Mouse (Mus musculus): ENCODE results near the gene Gm20388. TPM values are rescaled to one million over a fixed set of nuclear protein-coding genes. Genes with fewer than 3 reads are reported as not detected.

Gm20388 gene
- polyA plus RNA-seq, 1 experiment from 2014 or later = 7.4 TPM

DNA sequence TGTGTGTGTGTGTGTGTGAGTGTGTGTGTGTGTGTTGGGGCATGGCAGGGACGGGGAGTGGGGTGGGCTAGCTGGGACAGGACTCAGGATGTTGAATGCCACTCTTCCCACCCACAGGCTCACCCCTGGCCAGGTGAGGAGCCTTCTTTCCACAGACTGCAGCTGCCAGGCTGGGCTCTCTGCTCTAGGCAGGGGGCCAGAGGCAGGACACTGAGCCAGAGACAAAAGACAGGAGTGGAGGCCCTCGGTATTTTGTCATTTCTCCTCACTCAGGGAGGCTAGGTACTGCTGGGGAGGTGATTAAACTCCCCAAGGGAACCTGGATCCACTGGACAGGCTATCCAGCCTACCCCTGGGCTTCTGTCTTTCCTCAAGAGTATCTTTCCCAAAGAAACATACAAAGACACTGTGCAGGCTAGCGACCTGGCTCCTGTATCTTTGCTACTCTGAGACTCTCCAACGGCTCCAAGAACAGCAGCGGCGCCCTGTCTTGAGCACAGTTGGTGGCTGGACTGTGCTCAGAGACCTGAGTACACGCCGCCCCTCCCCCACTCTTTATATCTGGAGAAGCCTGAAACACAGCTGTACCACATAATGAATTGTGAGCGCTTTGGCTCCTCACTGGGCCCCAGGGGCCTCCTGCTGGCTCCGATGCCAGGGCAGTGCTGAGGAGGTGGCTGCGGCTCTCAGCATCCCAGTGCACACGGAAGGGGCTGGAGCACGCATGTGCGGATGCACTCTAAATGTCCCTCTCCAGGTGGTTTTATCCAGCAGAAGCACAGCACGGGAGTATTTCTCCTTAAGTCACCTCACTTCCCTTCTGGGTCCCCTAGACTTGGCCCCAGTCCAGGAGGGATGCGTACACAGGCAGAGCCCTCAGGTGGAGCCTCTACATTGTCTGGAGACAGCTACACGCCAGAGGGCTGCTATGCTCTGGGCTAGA, 274.5 kb downstream of the Gm20388 start:
- peak overlapping the region; percentile 46 for H3K9ac ChIP-seq (ENCODE audit: low read length)
- 20% methylated on average over 17 of the region's 17 CpGs for WGBS

DNA sequence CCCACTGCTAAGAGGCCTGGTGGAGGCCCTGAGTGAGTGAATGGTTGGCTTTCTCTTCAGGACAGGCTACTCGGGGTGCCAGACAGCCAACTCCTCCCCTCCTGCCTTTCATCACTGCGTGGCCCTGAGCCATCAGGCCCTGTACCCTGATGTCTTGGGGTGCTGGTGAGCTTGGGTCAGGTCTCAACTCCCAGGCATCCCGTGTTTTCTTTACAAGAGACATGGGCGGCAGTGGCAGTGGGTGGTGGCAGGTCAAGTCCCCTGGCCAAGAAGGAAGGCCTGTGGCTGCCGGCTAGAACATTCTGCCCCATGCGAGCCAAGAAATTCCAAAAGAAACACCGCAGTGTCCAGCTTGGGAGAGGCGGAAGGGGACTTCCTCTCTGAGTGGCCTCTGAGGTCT, 275.8 kb downstream of the Gm20388 start:
- no peak overlapping the region for H3K4me3 ChIP-seq (replicated peaks; ENCODE audit: low read length)
- no peak for ATAC-seq (ENCODE audit: insufficient read depth, low FRiP score)
- 57% methylated on average over 8 of the region's 8 CpGs for WGBS
- H3K4me2 ChIP-seq (ENCODE audit: low read depth, low read length) = no peak overlapping the region
- H3K36me3 ChIP-seq (ENCODE audit: control insufficient read depth, insufficient read depth, low read length) = no peaks in the 10 kb centered on the region
- peaks cover 46% of the 10 kb centered on the region for H3K4me1 ChIP-seq (ENCODE audit: control insufficient read depth, insufficient read depth, low read length)
- no peak overlapping the region for H3K9ac ChIP-seq (ENCODE audit: low read length)
- no peaks in the 10 kb centered on the region for H3K27me3 ChIP-seq (ENCODE audit: control insufficient read depth, insufficient read depth, low read length)
- H3K9me3 ChIP-seq (replicated peaks; ENCODE audit: control insufficient read depth, low read length) = no peaks in the 10 kb centered on the region
- H3K27ac ChIP-seq (ENCODE audit: low read length) = no peak overlapping the region

More for the DNA sequence above, 274.5 kb downstream of the Gm20388 start:
- H3K27ac ChIP-seq (ENCODE audit: low read length) = peak overlapping the region; percentile 86
- H3K4me2 ChIP-seq (ENCODE audit: low read depth, low read length) = peak overlapping the region; percentile 27; the same call in 1 of the 2 replicates
- H3K9me3 ChIP-seq (replicated peaks; ENCODE audit: control insufficient read depth, low read length) = no peaks in the 10 kb centered on the region
- peak; percentile 71 for ATAC-seq (ENCODE audit: insufficient read depth, low FRiP score)
- no peak overlapping the region for H3K4me3 ChIP-seq (replicated peaks; ENCODE audit: low read length)
- H3K27me3 ChIP-seq (ENCODE audit: control insufficient read depth, insufficient read depth, low read length) = no peaks in the 10 kb centered on the region
- H3K36me3 ChIP-seq (ENCODE audit: control insufficient read depth, insufficient read depth, low read length) = no peaks in the 10 kb centered on the region
- H3K4me1 ChIP-seq (ENCODE audit: control insufficient read depth, insufficient read depth, low read length) = peaks cover 42% of the 10 kb centered on the region

DNA sequence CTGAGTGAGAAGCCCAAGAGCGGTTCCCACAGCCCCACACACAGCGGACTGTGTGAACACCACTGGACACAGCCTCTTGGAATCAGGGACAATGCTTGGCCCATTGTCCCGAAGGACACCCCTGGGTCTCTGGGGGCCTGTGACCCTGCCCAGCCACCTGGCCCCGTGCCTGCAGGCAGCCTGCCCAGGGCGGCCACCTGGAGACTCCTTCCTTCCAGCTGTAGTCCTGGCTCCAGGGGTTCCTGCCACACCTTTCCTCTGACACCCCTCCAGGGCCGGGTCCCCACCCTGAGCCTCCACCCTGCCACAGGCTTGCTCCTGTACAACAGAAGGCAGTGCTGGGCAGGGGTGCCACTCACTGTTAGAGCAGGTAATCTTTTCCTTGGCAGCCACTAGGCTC, 277.9 kb downstream of the Gm20388 start:
- H3K4me3 ChIP-seq (replicated peaks; ENCODE audit: low read length) = no peak overlapping the region
- no peak for ATAC-seq (ENCODE audit: insufficient read depth, low FRiP score)
- no peak overlapping the region for H3K27ac ChIP-seq (ENCODE audit: low read length)
- 82% methylated on average over 6 of the region's 6 CpGs for WGBS
- H3K4me2 ChIP-seq (ENCODE audit: low read depth, low read length) = no peak overlapping the region
- H3K9ac ChIP-seq (ENCODE audit: low read length) = no peak overlapping the region
- H3K9me3 ChIP-seq (replicated peaks; ENCODE audit: control insufficient read depth, low read length) = no peaks in the 10 kb centered on the region
- H3K36me3 ChIP-seq (ENCODE audit: control insufficient read depth, insufficient read depth, low read length) = no peaks in the 10 kb centered on the region
- peaks cover 47% of the 10 kb centered on the region for H3K4me1 ChIP-seq (ENCODE audit: control insufficient read depth, insufficient read depth, low read length)
- H3K27me3 ChIP-seq (ENCODE audit: control insufficient read depth, insufficient read depth, low read length) = no peaks in the 10 kb centered on the region

DNA sequence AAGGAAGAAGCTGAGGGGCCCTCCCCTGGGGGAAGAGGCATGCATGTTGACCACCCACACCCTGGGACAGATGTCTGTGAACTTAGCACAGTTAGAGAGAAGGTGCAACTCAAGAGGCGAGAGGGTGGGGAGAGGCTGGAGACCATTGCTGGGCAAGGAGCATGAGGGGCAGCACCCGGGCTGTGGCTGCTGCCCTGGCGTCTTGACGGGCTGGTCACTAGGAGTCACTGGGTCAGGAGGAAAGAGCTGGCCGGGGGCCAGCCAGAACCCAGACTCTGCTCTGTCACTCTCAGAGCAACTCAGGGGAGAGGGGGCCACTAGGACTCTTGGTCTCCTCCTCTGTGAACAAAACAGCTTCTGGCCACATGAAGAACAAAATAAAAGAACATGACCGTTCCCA, 278.8 kb downstream of the Gm20388 start:
- H3K27ac ChIP-seq (ENCODE audit: low read length) = no peak overlapping the region
- no peaks in the 10 kb centered on the region for H3K36me3 ChIP-seq (ENCODE audit: control insufficient read depth, insufficient read depth, low read length)
- no peak for ATAC-seq (ENCODE audit: insufficient read depth, low FRiP score)
- H3K4me1 ChIP-seq (ENCODE audit: control insufficient read depth, insufficient read depth, low read length) = peaks cover 40% of the 10 kb centered on the region
- no peaks in the 10 kb centered on the region for H3K27me3 ChIP-seq (ENCODE audit: control insufficient read depth, insufficient read depth, low read length)
- H3K4me2 ChIP-seq (ENCODE audit: low read depth, low read length) = no peak overlapping the region
- no peaks in the 10 kb centered on the region for H3K9me3 ChIP-seq (replicated peaks; ENCODE audit: control insufficient read depth, low read length)
- H3K4me3 ChIP-seq (replicated peaks; ENCODE audit: low read length) = no peak overlapping the region
- WGBS = 63% methylated on average over 6 of the region's 6 CpGs
- H3K9ac ChIP-seq (ENCODE audit: low read length) = no peak overlapping the region

DNA sequence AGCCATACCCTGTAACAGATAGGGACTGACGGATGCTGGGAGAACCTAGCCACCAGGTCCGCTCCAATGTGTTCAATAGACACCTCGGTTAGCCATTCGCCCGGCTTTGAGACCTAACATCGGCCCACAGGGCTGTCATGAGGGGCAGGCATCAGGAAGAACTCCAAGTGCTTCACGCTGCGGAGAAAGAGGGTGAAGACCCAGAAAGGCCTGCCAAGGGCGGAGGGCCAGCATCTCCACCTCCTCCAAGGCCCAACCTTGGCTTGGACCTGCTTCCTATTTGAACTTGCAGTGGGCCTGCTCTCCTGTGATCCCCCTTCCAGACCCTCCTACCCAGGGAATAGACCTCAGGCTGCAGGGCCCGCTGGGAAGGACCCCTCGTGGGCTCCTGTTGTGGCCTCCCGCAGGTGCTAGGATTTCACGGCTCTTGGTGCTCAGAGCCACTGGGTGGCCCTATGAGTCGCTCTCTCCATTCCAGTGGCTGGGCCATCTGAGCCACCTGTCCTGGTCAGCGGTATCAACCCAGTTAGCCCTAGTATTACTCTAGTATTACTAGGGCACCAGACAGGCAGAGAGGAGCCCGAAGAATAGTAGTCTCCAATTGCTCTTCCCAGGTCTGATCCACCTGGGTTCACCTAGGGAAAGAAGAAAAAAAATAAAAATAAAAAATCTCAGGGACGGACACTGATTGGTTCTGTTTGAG, 279.6 kb downstream of the Gm20388 start:
- WGBS = 79% methylated on average over 17 of the region's 17 CpGs
- Histone ChIP-seq H3K27me3 (ENCODE audit: control insufficient read depth, insufficient read depth, low read length) (no peaks in the 10 kb centered on the region), H3K4me2 (ENCODE audit: low read depth, low read length) (no peak overlapping the region), H3K9me3 (replicated peaks; ENCODE audit: control insufficient read depth, low read length) (no peaks in the 10 kb centered on the region), H3K27ac (ENCODE audit: low read length) (peak overlapping the region; percentile 94), H3K9ac (ENCODE audit: low read length) (no peak overlapping the region), H3K4me1 (ENCODE audit: control insufficient read depth, insufficient read depth, low read length) (peaks cover 33% of the 10 kb centered on the region), H3K36me3 (ENCODE audit: control insufficient read depth, insufficient read depth, low read length) (no peaks in the 10 kb centered on the region), H3K4me3 (replicated peaks; ENCODE audit: low read length) (no peak overlapping the region; the same call in 1 of the 2 replicates)
- ATAC-seq (ENCODE audit: insufficient read depth, low FRiP score) = 0 out of 2 replicates have a peak, but pooled peaks have one; percentile 2

DNA sequence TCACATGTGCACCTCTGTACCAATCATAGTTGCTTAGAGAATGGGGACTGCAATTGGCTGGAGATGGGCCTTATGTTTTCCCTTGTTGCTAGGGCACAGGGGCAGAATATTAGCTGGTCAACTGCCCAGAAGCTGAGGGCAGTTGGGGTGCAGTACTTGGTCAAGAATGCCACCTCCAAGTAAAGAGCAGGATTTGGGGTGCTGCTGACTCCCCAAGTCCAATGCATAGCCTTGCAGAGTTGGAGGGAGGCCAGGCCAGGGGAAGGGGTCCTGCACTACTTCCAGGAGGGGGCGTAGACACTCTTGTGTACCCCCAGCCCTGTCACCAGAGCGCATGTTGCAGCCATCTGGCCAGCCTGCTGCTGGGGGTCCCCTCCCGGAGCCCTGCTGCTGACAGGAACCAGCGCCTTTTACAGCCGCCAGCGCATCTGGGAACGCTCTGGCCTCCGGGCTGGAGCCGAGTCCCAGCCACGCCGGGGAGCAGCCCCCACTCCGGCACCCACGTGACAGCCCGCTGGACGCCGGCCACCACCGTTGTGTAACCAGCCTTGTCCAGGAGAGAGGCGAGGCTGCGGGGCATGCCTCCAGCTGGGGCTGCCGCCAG, 280.3 kb downstream of the Gm20388 start:
- WGBS = 41% methylated on average over 19 of the region's 20 CpGs
- H3K4me2 ChIP-seq (ENCODE audit: low read depth, low read length) = peak overlapping the region; percentile 47
- peak overlapping the region; percentile 58 for H3K9ac ChIP-seq (ENCODE audit: low read length)
- peak overlapping the region; percentile 17; the same call in 1 of the 2 replicates for H3K4me3 ChIP-seq (replicated peaks; ENCODE audit: low read length)
- no peaks in the 10 kb centered on the region for H3K27me3 ChIP-seq (ENCODE audit: control insufficient read depth, insufficient read depth, low read length)
- H3K27ac ChIP-seq (ENCODE audit: low read length) = peak overlapping the region; percentile 94
- H3K4me1 ChIP-seq (ENCODE audit: control insufficient read depth, insufficient read depth, low read length) = peaks cover 27% of the 10 kb centered on the region
- H3K36me3 ChIP-seq (ENCODE audit: control insufficient read depth, insufficient read depth, low read length) = no peaks in the 10 kb centered on the region
- ATAC-seq (ENCODE audit: insufficient read depth, low FRiP score) = peak; percentile 87
- H3K9me3 ChIP-seq (replicated peaks; ENCODE audit: control insufficient read depth, low read length) = no peaks in the 10 kb centered on the region

DNA sequence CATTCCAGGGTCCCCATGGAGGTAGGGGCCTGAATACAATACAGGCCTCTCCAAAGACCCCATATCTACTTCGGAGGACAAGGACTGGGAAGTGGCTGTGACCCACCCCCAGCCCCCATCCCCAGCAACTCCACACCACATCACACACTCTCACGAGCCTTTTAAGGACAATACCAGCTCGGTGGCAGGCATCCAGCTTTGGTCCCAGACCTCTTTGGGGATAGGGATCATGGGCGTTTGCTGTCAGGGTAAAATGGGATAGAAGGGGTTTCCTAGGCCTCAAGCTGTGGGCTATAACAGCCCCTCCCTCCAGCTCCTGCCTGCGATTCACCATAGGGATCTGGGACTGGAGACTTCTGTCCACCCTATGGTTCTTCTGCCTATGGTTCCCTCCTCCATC, 281.0 kb downstream of the Gm20388 start:
- Histone ChIP-seq H3K36me3 (ENCODE audit: control insufficient read depth, insufficient read depth, low read length) (no peaks in the 10 kb centered on the region), H3K4me2 (ENCODE audit: low read depth, low read length) (peak overlapping the region; percentile 47), H3K9me3 (replicated peaks; ENCODE audit: control insufficient read depth, low read length) (no peaks in the 10 kb centered on the region), H3K27me3 (ENCODE audit: control insufficient read depth, insufficient read depth, low read length) (no peaks in the 10 kb centered on the region), H3K9ac (ENCODE audit: low read length) (peak overlapping the region; percentile 58; the same call in 1 of the 2 replicates), H3K27ac (ENCODE audit: low read length) (peak overlapping the region; percentile 94), H3K4me1 (ENCODE audit: control insufficient read depth, insufficient read depth, low read length) (peaks cover 19% of the 10 kb centered on the region), H3K4me3 (replicated peaks; ENCODE audit: low read length) (no peak overlapping the region)
- ATAC-seq (ENCODE audit: insufficient read depth, low FRiP score) = no peak
- 60% methylated on average over 5 of the region's 5 CpGs for WGBS

DNA sequence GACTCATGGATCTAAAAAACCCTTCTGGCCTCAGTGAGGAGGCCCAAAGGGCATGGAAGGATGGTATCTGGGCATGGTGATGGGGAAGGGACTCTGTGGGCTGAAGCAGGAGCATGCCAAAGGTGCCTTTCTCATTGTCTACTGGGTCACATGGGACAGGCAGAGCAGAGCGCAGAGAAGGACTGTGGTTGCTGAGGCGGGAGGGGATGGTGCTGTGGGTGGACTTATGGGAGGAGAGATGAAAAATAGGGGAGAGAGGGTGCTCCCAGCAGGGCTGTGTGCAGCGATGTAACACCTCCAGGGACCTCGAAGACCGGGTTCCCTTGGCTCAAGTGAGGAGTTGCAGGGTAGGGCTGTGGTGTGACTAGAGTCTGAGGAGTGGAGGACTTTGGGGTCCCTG, 281.5 kb downstream of the Gm20388 start:
- WGBS = 98% methylated on average over 5 of the region's 5 CpGs
- ATAC-seq (ENCODE audit: insufficient read depth, low FRiP score) = no peak
- H3K4me2 ChIP-seq (ENCODE audit: low read depth, low read length) = no peak overlapping the region
- no peak overlapping the region for H3K4me3 ChIP-seq (replicated peaks; ENCODE audit: low read length)
- no peaks in the 10 kb centered on the region for H3K27me3 ChIP-seq (ENCODE audit: control insufficient read depth, insufficient read depth, low read length)
- no peak overlapping the region for H3K9ac ChIP-seq (ENCODE audit: low read length)
- peaks cover 14% of the 10 kb centered on the region for H3K4me1 ChIP-seq (ENCODE audit: control insufficient read depth, insufficient read depth, low read length)
- H3K27ac ChIP-seq (ENCODE audit: low read length) = peak overlapping the region; percentile 94; the same call in 1 of the 2 replicates
- H3K36me3 ChIP-seq (ENCODE audit: control insufficient read depth, insufficient read depth, low read length) = no peaks in the 10 kb centered on the region
- no peaks in the 10 kb centered on the region for H3K9me3 ChIP-seq (replicated peaks; ENCODE audit: control insufficient read depth, low read length)
